Mouse (Mus musculus) 416B (cell line): ENCODE measurements at regions not wholly inside any gene's neighbourhood (a gene's known extent, or its start where the extent isn't known, plus 50 kb on each side); places are given as distances from the start of the nearest gene placed in this dataset.

ENCODE experiments used
- DNase-seq: peaks from one replicate; pipeline ENCODE4 v3.0.0; 2011; ENCODE audit warnings: low read depth

DNA sequence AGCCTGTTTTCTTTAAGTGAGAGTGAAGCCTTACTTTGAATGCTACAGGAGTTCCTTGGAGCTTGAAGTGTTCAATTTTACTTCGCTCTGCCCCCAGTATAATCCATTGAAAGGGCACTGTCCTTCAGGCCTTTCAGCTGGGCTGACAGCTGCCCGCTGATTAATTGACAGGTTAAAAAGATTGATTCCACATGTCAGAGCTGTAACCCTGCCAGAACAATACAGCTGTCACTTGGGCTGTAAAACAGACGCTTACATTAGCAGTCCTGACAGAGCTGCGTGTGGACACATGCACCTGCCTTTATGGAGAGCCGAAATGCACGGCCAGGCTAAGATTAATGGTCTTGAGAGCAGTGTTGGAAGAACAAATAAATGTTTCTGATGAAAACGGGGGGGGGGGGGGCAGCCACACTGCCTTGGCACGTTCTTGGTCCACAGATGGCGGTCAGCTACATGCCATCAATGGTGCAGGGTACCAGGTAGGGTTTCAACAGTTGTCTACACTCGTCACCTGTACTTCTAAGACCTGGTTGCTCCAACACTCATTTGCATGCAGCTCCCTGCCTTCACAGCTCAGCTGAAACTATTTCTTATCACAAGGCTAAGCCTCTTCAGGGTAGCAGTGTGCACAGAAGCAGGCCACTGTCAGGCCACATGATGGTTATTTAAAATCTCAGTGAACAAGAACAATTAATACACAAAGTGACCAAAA lies 407.3 kb downstream of the Gm45692 start:
- no peak for DNase-seq

DNA sequence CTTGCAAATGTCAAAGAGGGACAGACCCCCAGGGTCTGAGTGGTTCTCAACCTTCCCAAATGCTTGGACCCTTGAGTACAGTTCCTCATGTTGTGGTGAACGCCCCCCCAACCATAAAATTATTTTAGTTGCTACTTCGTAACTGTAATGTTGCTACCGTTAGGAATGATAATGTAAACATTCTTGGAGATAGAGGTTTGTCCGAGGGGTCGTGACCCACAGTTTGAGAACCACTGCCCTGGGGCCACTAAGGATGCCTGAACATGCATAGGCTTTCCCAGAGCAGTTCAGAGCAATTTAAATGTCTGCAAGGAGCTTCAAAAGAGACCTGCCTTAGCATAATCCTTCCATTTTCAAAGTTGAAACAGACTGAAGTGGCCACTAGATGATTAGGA lies 407.8 kb downstream of the Gm45692 start:
- DNase-seq, result no peak

- no peak for DNase-seq
Measured at GRCm38 (mm10) chr8:26529921-26530320, 410.6 kb downstream of the Gm45692 start.

GRCm38 (mm10) chr8:26533444-26534421 lies 414.4 kb downstream of the Gm45692 start:
- DNase-seq, result no peak

- DNase-seq, result no peak
Measured at GRCm38 (mm10) chr8:26535816-26536215, 416.5 kb downstream of the Gm45692 start.

- no peak for DNase-seq
Measured at GRCm38 (mm10) chr8:26553691-26554090, 423.4 kb upstream of the Zfp703 start.

DNA sequence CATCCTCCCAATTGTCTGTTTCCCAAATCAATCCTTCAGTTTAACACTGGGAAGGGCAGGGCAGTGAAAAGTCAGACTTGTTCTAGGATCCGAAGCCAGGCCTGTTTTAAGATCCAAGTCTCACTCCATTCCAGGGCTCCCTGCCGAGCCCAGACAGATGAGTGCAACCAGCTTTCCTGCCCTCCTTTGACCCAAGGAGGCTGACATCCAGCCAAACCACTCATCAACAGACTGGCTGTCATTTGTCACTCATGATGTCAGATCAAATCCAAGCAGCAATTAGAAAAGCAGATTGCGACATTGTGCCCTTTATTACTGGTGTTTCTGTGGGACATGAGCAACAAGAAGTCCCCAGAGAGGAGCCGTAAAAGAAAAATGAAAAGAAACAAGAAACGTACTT lies 417.9 kb upstream of the Zfp703 start:
- no peak for DNase-seq

- no peak for DNase-seq
Measured at GRCm38 (mm10) chr8:26563151-26563550, 414.0 kb upstream of the Zfp703 start.

- no peak for DNase-seq
Measured at GRCm38 (mm10) chr8:26564254-26564653, 412.9 kb upstream of the Zfp703 start.

DNA sequence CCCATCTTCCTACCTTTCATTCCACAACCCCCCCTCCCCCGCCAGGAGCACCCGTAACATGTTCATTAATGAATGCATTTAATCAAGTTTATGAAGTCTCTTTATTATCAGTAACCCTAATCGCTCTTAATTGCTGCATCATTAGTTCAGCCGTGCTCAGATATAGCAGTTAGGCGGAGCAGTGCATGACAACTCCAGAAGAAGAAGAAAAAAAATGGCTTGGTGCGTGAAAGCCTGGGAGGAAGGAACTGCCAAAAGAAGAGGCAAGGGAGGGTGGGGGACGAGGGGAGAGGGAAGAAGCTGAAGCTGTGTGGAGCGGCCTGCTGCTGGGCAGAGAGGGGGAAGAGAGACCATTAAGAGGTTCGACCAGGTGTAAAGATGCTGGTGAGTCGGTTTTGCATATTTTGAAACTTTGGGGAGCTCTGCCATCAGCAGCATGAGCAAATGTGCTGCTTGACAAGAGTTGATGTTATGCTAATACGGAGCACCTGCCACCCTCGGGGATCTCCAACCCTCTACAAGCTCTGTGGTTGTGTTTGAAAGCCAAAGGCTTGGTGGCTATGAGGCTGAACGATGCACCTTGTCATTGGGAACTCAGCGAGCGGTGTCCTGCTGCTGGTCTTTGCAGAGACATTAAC lies 408.6 kb upstream of the Zfp703 start:
- no peak for DNase-seq

GRCm38 (mm10) chr8:26588841-26589240 lies 388.3 kb upstream of the Zfp703 start:
- no peak for DNase-seq

GRCm38 (mm10) chr8:26590591-26591212 lies 386.4 kb upstream of the Zfp703 start:
- DNase-seq, result no peak

- DNase-seq, result no peak
Measured at GRCm38 (mm10) chr8:26591266-26591665, 385.9 kb upstream of the Zfp703 start.

DNA sequence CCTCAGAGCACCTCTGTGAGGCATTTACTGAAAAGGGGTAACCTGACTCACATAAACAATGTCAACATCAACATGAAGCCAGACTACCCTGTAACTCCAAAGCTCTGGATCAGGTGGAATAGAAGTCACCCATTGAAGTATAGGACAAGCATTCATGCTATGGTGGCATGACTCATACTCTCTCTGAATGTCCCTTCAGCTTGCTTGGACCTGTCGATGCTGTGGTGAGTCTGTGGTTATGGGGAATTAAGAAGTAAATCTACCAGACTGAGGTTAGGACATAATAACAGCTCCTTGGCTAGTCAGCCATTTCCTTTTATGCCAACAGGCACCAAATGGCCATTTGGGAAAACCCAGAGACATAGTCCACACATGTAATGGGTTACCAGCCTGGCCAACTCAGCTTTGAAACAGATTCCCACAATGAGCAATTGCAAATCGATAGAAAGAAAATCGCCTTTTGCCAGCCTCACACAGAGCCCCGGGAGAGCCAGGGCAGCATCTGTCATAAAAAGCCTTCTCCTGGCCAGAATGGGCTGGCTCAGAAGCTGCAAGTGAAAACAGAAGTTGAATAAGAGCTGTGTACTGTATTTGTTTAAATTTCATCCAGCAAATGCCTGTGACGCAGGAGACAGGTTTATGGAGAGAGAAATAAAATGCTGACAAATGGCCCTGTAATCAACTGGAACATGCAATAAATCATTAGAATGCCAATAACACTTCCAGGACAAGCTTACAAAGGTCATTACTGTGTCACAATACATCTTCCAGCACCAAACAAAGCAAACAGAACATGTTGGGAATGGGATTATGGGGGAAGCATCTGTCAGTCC lies 383.4 kb upstream of the Zfp703 start:
- DNase-seq, result peak; percentile 24

DNA sequence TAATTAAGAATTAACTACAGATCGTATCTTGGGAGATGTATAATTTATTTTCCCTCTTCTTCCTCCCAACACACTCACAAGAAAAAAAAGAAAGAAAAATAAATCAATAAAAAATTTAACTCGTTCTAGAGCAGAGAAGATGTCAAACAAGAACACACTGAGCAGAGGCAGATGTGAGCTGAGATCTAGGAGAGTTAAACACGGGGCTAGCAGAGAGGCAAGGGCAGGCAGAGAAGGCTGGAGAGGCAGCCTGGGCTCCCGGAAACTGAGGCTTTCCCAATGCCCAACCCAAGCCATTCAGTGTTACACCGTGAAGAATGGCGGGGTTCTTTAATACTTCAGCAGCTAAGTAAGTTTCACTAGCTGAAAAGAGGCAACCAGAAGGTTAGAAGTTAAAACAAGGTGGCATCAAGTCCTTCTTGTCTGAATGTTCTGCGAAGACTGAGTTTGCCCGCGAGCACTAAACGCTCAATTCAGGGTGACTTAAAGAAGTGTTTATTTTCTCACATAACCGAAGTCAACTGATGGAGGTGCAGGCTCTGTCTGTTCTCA lies 382.7 kb upstream of the Zfp703 start:
- no peak for DNase-seq

- no peak for DNase-seq
Measured at GRCm38 (mm10) chr8:26595431-26596018, 381.6 kb upstream of the Zfp703 start.

DNA sequence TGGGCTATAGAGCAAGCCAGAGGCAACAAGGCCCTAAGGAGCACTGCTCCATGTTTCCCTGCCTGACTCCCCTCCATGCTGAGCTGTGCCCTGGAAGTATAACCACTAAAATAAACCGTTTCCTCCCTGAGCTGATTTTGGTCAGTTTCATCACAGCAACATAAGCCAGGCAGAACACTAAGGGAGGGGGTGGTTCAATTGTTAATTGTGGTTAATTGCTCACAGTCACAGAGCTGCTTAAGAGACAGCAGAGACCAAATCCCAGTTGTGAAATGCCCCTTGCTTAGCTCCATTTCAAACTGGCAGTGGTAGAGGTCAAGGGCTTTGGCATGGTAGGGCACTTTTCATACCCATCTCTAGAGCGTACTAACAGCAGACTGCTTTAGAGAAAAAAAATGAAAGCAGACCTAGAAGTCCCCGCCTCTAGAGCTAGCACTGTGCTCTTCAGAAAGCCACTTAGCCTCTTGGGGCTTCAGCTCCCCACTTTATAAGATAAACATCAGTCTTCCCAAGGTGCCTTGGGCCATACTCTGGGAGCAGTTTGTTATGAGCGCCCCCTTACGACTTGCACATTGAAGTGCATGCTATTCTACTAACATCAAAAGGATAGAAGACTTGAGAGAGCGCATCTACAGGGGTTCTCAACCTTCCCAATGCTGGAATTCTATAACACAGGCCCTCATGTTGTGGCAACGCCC lies 380.3 kb upstream of the Zfp703 start:
- peak; percentile 56 for DNase-seq

DNA sequence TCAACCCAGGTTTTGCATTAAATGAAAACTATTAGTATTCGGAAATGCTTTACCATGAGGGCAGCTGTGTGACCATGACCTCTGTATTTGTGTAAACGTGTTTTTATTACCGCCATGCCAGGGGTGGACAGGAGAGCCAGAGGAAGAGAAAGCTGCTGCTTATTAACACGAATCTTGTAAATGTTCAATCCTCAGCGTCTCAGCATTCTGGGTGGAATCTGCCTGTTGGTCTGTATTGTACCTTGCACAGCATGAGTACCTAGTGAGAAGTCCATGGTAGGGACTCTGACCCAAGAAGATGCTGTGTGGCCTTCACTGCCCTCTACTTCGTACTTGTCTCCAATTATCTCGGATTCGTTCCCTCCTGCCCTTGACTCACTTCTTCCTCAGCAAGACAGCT lies 378.6 kb upstream of the Zfp703 start:
- DNase-seq, result no peak

- no peak for DNase-seq
Measured at GRCm38 (mm10) chr8:26600127-26600526, 377.0 kb upstream of the Zfp703 start.

- no peak for DNase-seq
Measured at GRCm38 (mm10) chr8:26608001-26608400, 369.1 kb upstream of the Zfp703 start.
